Mouse (Mus musculus): ENCODE measurements around the gene Psmb4. TPM values are rescaled to one million over a fixed set of nuclear protein-coding genes. Genes with fewer than 3 reads are reported as not detected.

Psmb4 gene
- total and polyA plus RNA-seq, 3 experiments: 481 to 798 (median 554) TPM

DNA sequence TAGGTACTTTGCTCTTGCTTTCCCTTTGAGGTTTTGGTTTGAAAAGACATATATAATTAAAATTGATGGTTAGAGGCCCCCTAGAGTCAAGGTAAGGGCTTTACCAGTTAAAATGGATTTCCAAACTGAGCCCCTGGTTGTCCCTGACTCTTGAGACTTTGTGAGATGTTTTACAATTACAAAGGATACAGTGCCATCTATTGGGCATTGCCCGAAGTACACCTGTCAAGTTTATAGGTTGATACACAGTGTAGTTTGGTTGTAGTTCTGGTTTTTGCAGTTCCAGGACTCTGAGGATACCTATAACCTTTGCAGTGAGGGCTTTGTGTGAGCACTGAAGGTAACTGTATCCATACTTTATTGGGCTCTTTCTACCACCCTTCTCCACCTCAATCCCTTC lies 37.4 kb downstream of the Psmb4 start:
- Histone ChIP-seq H3K4me2 (ENCODE audit: insufficient read depth, low read depth, poor library complexity, severe bottlenecking) (no peak overlapping the region), H3K9me3 (replicated peaks; ENCODE audit: low read length) (no peaks in the 10 kb centered on the region), H3K27me3 (replicated peaks) (no peaks in the 10 kb centered on the region), H3K27ac (ENCODE audit: insufficient read depth, low read depth) (no peak overlapping the region), H3K4me1 (ENCODE audit: control insufficient read depth in 1 of 2, insufficient read depth in 2 of 2) (peaks cover 0 to 57% of the 10 kb centered on the region in 2 experiments; a peak in 2 of 4 replicates), H3K36me3 (replicated peaks in 1 of 2; ENCODE audit: control insufficient read depth in 1 of 2, insufficient read depth in 1 of 2, low read length in 1 of 2) (peaks cover 1 to 19% of the 10 kb centered on the region in 2 experiments), H3K79me2 (replicated peaks; ENCODE audit: control insufficient read depth, extremely low read depth, insufficient read depth, poor library complexity, severe bottlenecking) (peaks cover 56% of the 10 kb centered on the region), H3K4me3 (replicated peaks in 1 of 3; ENCODE audit: low read depth in 2 of 3, low read length in 2 of 3, poor library complexity in 1 of 3) (no peak overlapping the region), H3K9ac (ENCODE audit: insufficient read depth, low read depth) (no peak overlapping the region)
- dilution Hi-C loops (cut with MboI; ENCODE audit: extremely low pct_ligation_motif_present, extremely low pct_unique_long_range_greater_than_20kb, low sequenced_read_pairs) (no loop called here), in situ Hi-C loops (cut with MboI; ENCODE audit: low pct_ligation_motif_present, low pct_unique_long_range_greater_than_20kb, low sequenced_read_pairs) (no loop called here)
- TF ChIP-seq GABPA (IDR thresholded peaks at IDR 0.05; ENCODE audit: insufficient replicate concordance, low read depth, low read length) (no peak), SMC3 (IDR thresholded peaks at IDR 0.05; ENCODE audit: low read depth, low read length) (peak; percentile 35), RAD21 (IDR thresholded peaks at IDR 0.05; ENCODE audit: low read depth, low read length) (peak; percentile 77), CTCF (conservative IDR thresholded peaks at IDR 0.05 in 1 of 2, IDR thresholded peaks at IDR 0.05 in 1 of 2; ENCODE audit: low read depth in 2 of 2, low read length in 2 of 2) (peak; percentile 58 to 80)
- DNase-seq (ENCODE audit: extremely low read depth): peak; percentile 76

GRCm38 (mm10) chr3:94847382-94847781 lies 39.4 kb downstream of the Psmb4 start:
- DNase-seq (ENCODE audit: extremely low read depth): no peak
- peaks cover 0 to 63% of the 10 kb centered on the region in 2 experiments; a peak in 2 of 4 replicates for H3K4me1 ChIP-seq (ENCODE audit: control insufficient read depth in 1 of 2, insufficient read depth in 2 of 2)
- no peak overlapping the region for H3K9ac ChIP-seq (ENCODE audit: insufficient read depth, low read depth)
- H3K4me2 ChIP-seq (ENCODE audit: insufficient read depth, low read depth, poor library complexity, severe bottlenecking): no peak overlapping the region
- no peaks in the 10 kb centered on the region for H3K9me3 ChIP-seq (replicated peaks; ENCODE audit: low read length)
- dilution Hi-C loops (cut with MboI; ENCODE audit: extremely low pct_ligation_motif_present, extremely low pct_unique_long_range_greater_than_20kb, low sequenced_read_pairs): no loop called here
- H3K27me3 ChIP-seq (replicated peaks): no peaks in the 10 kb centered on the region
- TF ChIP-seq TBP (conservative IDR thresholded peaks at IDR 0.05; ENCODE audit: low read depth, low read length): no peak
- peak; percentile 55; the same call in 1 of the 2 replicates for TF ChIP-seq MAFK (IDR thresholded peaks at IDR 0.05; ENCODE audit: insufficient replicate concordance, low read length)
- no peak overlapping the region for H3K4me3 ChIP-seq (replicated peaks in 1 of 3; ENCODE audit: low read depth in 2 of 3, low read length in 2 of 3, poor library complexity in 1 of 3)
- peaks cover 66% of the 10 kb centered on the region for H3K79me2 ChIP-seq (replicated peaks; ENCODE audit: control insufficient read depth, extremely low read depth, insufficient read depth, poor library complexity, severe bottlenecking)
- H3K36me3 ChIP-seq (replicated peaks in 1 of 2; ENCODE audit: control insufficient read depth in 1 of 2, insufficient read depth in 1 of 2, low read length in 1 of 2): peaks cover 0 to 14% of the 10 kb centered on the region in 2 experiments
- in situ Hi-C loops (cut with MboI; ENCODE audit: low pct_ligation_motif_present, low pct_unique_long_range_greater_than_20kb, low sequenced_read_pairs): no loop called here
- no peak overlapping the region for H3K27ac ChIP-seq (ENCODE audit: insufficient read depth, low read depth)

DNA sequence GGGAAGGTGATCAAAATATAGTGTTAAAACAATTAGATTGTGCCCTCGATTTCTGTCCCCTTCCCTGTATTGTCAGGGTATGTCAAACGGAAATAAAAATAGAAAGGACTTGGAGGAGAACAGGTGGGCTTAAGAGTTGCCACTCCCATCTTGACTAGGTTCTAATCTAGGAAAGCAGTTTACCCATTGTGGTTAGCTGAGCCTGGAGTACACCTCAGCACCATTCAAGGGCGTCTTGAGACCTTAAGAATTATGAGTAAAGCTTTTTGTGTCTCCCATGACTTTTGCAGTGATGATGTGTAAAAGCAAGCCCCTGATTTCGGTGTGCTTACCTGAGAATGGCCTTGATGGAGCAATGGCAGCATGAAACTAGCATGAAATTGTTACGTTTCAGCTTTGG lies 47.7 kb downstream of the Psmb4 start:
- Histone ChIP-seq H3K79me2 (replicated peaks; ENCODE audit: control insufficient read depth, extremely low read depth, insufficient read depth, poor library complexity, severe bottlenecking) (peaks cover 57% of the 10 kb centered on the region), H3K9ac (ENCODE audit: insufficient read depth, low read depth) (peak overlapping the region; percentile 97; the same call in 1 of the 2 replicates), H3K4me3 (replicated peaks in 1 of 3; ENCODE audit: low read depth in 2 of 3, low read length in 2 of 3, poor library complexity in 1 of 3) (peak overlapping the region in 2 of 3 experiments; percentile 70 to 90), H3K4me1 (ENCODE audit: control insufficient read depth in 1 of 2, insufficient read depth in 2 of 2) (peaks cover 0 to 28% of the 10 kb centered on the region in 2 experiments; a peak in 2 of 4 replicates), H3K4me2 (ENCODE audit: insufficient read depth, low read depth, poor library complexity, severe bottlenecking) (peak overlapping the region; percentile 94; the same call in 1 of the 2 replicates), H3K27me3 (replicated peaks) (peaks cover 2% of the 10 kb centered on the region), H3K27ac (ENCODE audit: insufficient read depth, low read depth) (no peak overlapping the region), H3K9me3 (replicated peaks; ENCODE audit: low read length) (no peaks in the 10 kb centered on the region), H3K36me3 (replicated peaks in 1 of 2; ENCODE audit: control insufficient read depth in 1 of 2, insufficient read depth in 1 of 2, low read length in 1 of 2) (peaks cover 0 to 11% of the 10 kb centered on the region in 2 experiments)
- dilution Hi-C loops (cut with MboI; ENCODE audit: extremely low pct_ligation_motif_present, extremely low pct_unique_long_range_greater_than_20kb, low sequenced_read_pairs): no loop called here
- no peak for DNase-seq (ENCODE audit: extremely low read depth)
- in situ Hi-C loops (cut with MboI; ENCODE audit: low pct_ligation_motif_present, low pct_unique_long_range_greater_than_20kb, low sequenced_read_pairs): no loop called here
- TF ChIP-seq PAX5 (IDR thresholded peaks at IDR 0.05; ENCODE audit: low read length) (no peak), ETS1 (conservative IDR thresholded peaks at IDR 0.05; ENCODE audit: low read depth, low read length) (no peak), USF1 (IDR thresholded peaks at IDR 0.05; ENCODE audit: low read depth, low read length) (no peak), ZC3H11A (IDR thresholded peaks at IDR 0.05; ENCODE audit: low read depth, low read length) (no peak), TBP (conservative IDR thresholded peaks at IDR 0.05; ENCODE audit: low read depth, low read length) (no peak), CHD1 (IDR thresholded peaks at IDR 0.05; ENCODE audit: low read depth, low read length) (no peak), POLR2AphosphoS2 (IDR thresholded peaks at IDR 0.05; ENCODE audit: low read depth, low read length) (no peak), ZKSCAN1 (IDR thresholded peaks at IDR 0.05; ENCODE audit: borderline replicate concordance, low read depth, low read length) (no peak), E2F4 (IDR thresholded peaks at IDR 0.05; ENCODE audit: insufficient replicate concordance, low read depth, low read length) (no peak), RAD21 (IDR thresholded peaks at IDR 0.05; ENCODE audit: low read depth, low read length) (no peak), UBTF (IDR thresholded peaks at IDR 0.05; ENCODE audit: low read depth, low read length) (no peak)

All from CH12.LX (cell line).